Mouse (Mus musculus): ENCODE measurements around the gene Slc22a17. TPM values are rescaled to one million over a fixed set of nuclear protein-coding genes. Genes with fewer than 3 reads are reported as not detected.
A peak's percentile ranks its signal among the peaks of the same experiment; 100 is the strongest.

The Slc22a17 gene
- polyA plus RNA-seq, 1 experiment from 2014 or later: 2.0 TPM

MicroRNA genes within 50 kb of the gene (microRNA counts, 519-probe panel; counts per million panel counts)
- 2,032 counts per million, percentile 6 among the panel's probes with 10 or more counts for microRNA mmu-miR-208a

Small RNAs within 50 kb of the gene (microRNA-seq; reads per million reads assigned to microRNA genes)
- gene Mir208a: 23.8 reads per million, percentile 35 among the genes with 10 or more reads in this experiment

Other genes starting within 250 kb of the Slc22a17 start
- gene 1700123O20Rik, start 226.9 kb downstream of the Slc22a17 start, polyA plus RNA-seq (2015; fragmentation: Nextera tagmentation; extraction: Ambion mirVana): 46.3 and 51.6 TPM in 2 replicates
- gene Acin1, start 226.2 kb downstream of the Slc22a17 start, polyA plus RNA-seq (2015; fragmentation: Nextera tagmentation; extraction: Ambion mirVana): 62.5 and 68.7 TPM in 2 replicates
- 0.03 and 0.05 TPM in 2 replicates for gene Gm29776, start 214.3 kb downstream of the Slc22a17 start, polyA plus RNA-seq (2015; fragmentation: Nextera tagmentation; extraction: Ambion mirVana)
- 3.4 and 3.5 TPM in 2 replicates for gene Cebpe, start 201.0 kb downstream of the Slc22a17 start, polyA plus RNA-seq (2015; fragmentation: Nextera tagmentation; extraction: Ambion mirVana)
- 2.1 and 3.6 TPM in 2 replicates for gene Slc7a8, start 131.2 kb downstream of the Slc22a17 start, polyA plus RNA-seq (2015; fragmentation: Nextera tagmentation; extraction: Ambion mirVana)
- not detected in 2 replicates for gene Rnf212b, start 99.0 kb downstream of the Slc22a17 start, polyA plus RNA-seq (2015; fragmentation: Nextera tagmentation; extraction: Ambion mirVana)
- 2.2 TPM in 2 replicates for gene Homez, start 42.2 kb downstream of the Slc22a17 start, polyA plus RNA-seq (2015; fragmentation: Nextera tagmentation; extraction: Ambion mirVana)
- gene Ppp1r3e, start 35.6 kb downstream of the Slc22a17 start, polyA plus RNA-seq (2015; fragmentation: Nextera tagmentation; extraction: Ambion mirVana): 0.41 and 0.50 TPM in 2 replicates
- gene Bcl2l2, start 29.8 kb downstream of the Slc22a17 start, polyA plus RNA-seq (2015; fragmentation: Nextera tagmentation; extraction: Ambion mirVana): 0.57 and 0.62 TPM in 2 replicates
- 0.09 TPM in 1 of 2 replicates, not detected in the other for gene Gm20521, start 29.7 kb downstream of the Slc22a17 start, polyA plus RNA-seq (2015; fragmentation: Nextera tagmentation; extraction: Ambion mirVana)
- gene Pabpn1, start 20.6 kb downstream of the Slc22a17 start, polyA plus RNA-seq (2015; fragmentation: Nextera tagmentation; extraction: Ambion mirVana): 53.9 and 59.1 TPM in 2 replicates
- 0.71 TPM in 2 replicates for gene Efs, start 13.0 kb upstream of the Slc22a17 start, polyA plus RNA-seq (2015; fragmentation: Nextera tagmentation; extraction: Ambion mirVana)
- not detected in 2 replicates for gene Il25, start 19.6 kb upstream of the Slc22a17 start, polyA plus RNA-seq (2015; fragmentation: Nextera tagmentation; extraction: Ambion mirVana)
- 0.20 TPM in 1 of 2 replicates, not detected in the other for gene Cmtm5, start 23.1 kb upstream of the Slc22a17 start, polyA plus RNA-seq (2015; fragmentation: Nextera tagmentation; extraction: Ambion mirVana)
- gene Myh6, start 53.8 kb upstream of the Slc22a17 start, polyA plus RNA-seq (2015; fragmentation: Nextera tagmentation; extraction: Ambion mirVana): 0.69 and 2.9 TPM in 2 replicates
- gene Gm17428, start 63.8 kb upstream of the Slc22a17 start, polyA plus RNA-seq (2015; fragmentation: Nextera tagmentation; extraction: Ambion mirVana): not detected in 2 replicates
- 0.98 and 6.2 TPM in 2 replicates for gene Myh7, start 81.5 kb upstream of the Slc22a17 start, polyA plus RNA-seq (2015; fragmentation: Nextera tagmentation; extraction: Ambion mirVana)
- 55.5 and 61.8 TPM in 2 replicates for gene Ngdn, start 102.3 kb upstream of the Slc22a17 start, polyA plus RNA-seq (2015; fragmentation: Nextera tagmentation; extraction: Ambion mirVana)
- 1.1 and 1.2 TPM in 2 replicates for gene Zfhx2, start 179.2 kb upstream of the Slc22a17 start, polyA plus RNA-seq (2015; fragmentation: Nextera tagmentation; extraction: Ambion mirVana)
- 5.5 TPM in 2 replicates for gene Thtpa, start 181.7 kb upstream of the Slc22a17 start, polyA plus RNA-seq (2015; fragmentation: Nextera tagmentation; extraction: Ambion mirVana)
- gene Ap1g2, start 193.5 kb upstream of the Slc22a17 start, polyA plus RNA-seq (2015; fragmentation: Nextera tagmentation; extraction: Ambion mirVana): 26.1 and 27.6 TPM in 2 replicates
- gene Jph4, start 203.8 kb upstream of the Slc22a17 start, polyA plus RNA-seq (2015; fragmentation: Nextera tagmentation; extraction: Ambion mirVana): 0.06 and 0.07 TPM in 2 replicates